Mouse (Mus musculus): Measurements from ENCODE around the gene Rusc1. TPM values are rescaled to one million over a fixed set of nuclear protein-coding genes. Genes with fewer than 3 reads are reported as not detected.

Rusc1 gene
- polyA plus RNA-seq, 1 experiment from 2014 or later, result 90.1 TPM

GRCm38 (mm10) chr3:89101812-89102494 lies 8.8 kb upstream of the Rusc1 start, which contains the start of gene Fdps:
Fdps (minus strand) TSS chr3:89101959.
- Histone ChIP-seq H3K4me2 (ENCODE audit: low read length) (peak within 1 kb of the TSS; percentile 90), H3K4me3 (replicated peaks; ENCODE audit: low read depth, low read length) (peak within 1 kb of the TSS; percentile 66), H3K9me3 (ENCODE audit: control insufficient read depth, low read length) (no peaks in the 10 kb centered on the region), H3K4me1 (ENCODE audit: control insufficient read depth, insufficient read depth, low read length) (peaks cover 24% of the 10 kb centered on the region), H3K27me3 (ENCODE audit: control insufficient read depth, insufficient read depth, low read length) (no peaks in the 10 kb centered on the region), H3K27ac (replicated peaks; ENCODE audit: low read depth, low read length) (peak within 1 kb of the TSS; percentile 73), H3K36me3 (ENCODE audit: control insufficient read depth, insufficient read depth, low read length) (peaks cover 28% of the 10 kb centered on the region), H3K9ac (replicated peaks; ENCODE audit: low read length) (peak within 1 kb of the TSS; percentile 62)
- DNase-seq (peak; percentile 99), ATAC-seq (ENCODE audit: low FRiP score, low TSS enrichment) (peak; percentile 99)
- WGBS, result under 1% methylated on average over 26 of the region's 26 CpGs

GRCm38 (mm10) chr3:89101459-89101811 lies 8.3 kb upstream of the Rusc1 start:
- Histone ChIP-seq H3K27me3 (ENCODE audit: control insufficient read depth, insufficient read depth, low read length) (no peaks in the 10 kb centered on the region), H3K9ac (replicated peaks; ENCODE audit: low read length) (peak overlapping the region; percentile 62), H3K4me3 (replicated peaks; ENCODE audit: low read depth, low read length) (peak overlapping the region; percentile 66), H3K9me3 (ENCODE audit: control insufficient read depth, low read length) (no peaks in the 10 kb centered on the region), H3K4me2 (ENCODE audit: low read length) (peak overlapping the region; percentile 90), H3K27ac (replicated peaks; ENCODE audit: low read depth, low read length) (peak overlapping the region; percentile 56), H3K36me3 (ENCODE audit: control insufficient read depth, insufficient read depth, low read length) (peaks cover 33% of the 10 kb centered on the region), H3K4me1 (ENCODE audit: control insufficient read depth, insufficient read depth, low read length) (peaks cover 24% of the 10 kb centered on the region)
- no peak for DNase-seq
- WGBS, result under 1% methylated on average over 19 of the region's 19 CpGs
- ATAC-seq (ENCODE audit: low FRiP score, low TSS enrichment), result peak; percentile 38

- peak within 1 kb of the TSS; percentile 62 for H3K9ac ChIP-seq (replicated peaks; ENCODE audit: low read length)
- peak within 1 kb of the TSS; percentile 66 for H3K4me3 ChIP-seq (replicated peaks; ENCODE audit: low read depth, low read length)
- H3K27me3 ChIP-seq (ENCODE audit: control insufficient read depth, insufficient read depth, low read length), result no peaks in the 10 kb centered on the region
- peak within 1 kb of the TSS; percentile 90 for H3K4me2 ChIP-seq (ENCODE audit: low read length)
- no peaks in the 10 kb centered on the region for H3K9me3 ChIP-seq (ENCODE audit: control insufficient read depth, low read length)
- peak within 1 kb of the TSS; percentile 73 for H3K27ac ChIP-seq (replicated peaks; ENCODE audit: low read depth, low read length)
- no peak for ATAC-seq (ENCODE audit: low FRiP score, low TSS enrichment)
- WGBS, result 38% methylated on average over 7 of the region's 7 CpGs
- H3K4me1 ChIP-seq (ENCODE audit: control insufficient read depth, insufficient read depth, low read length), result peaks cover 24% of the 10 kb centered on the region
- peaks cover 40% of the 10 kb centered on the region for H3K36me3 ChIP-seq (ENCODE audit: control insufficient read depth, insufficient read depth, low read length)
- no peak for DNase-seq
Measured at GRCm38 (mm10) chr3:89100811-89101210, 7.7 kb upstream of the Rusc1 start, which contains the start of gene Gm43738. Gm43738 (minus strand) TSS chr3:89101099.

GRCm38 (mm10) chr3:89094021-89094420 lies 910 bp upstream of the Rusc1 start:
- Histone ChIP-seq H3K27me3 (ENCODE audit: control insufficient read depth, insufficient read depth, low read length) (no peaks in the 10 kb centered on the region), H3K9me3 (ENCODE audit: control insufficient read depth, low read length) (no peaks in the 10 kb centered on the region), H3K27ac (replicated peaks; ENCODE audit: low read depth, low read length) (no peak overlapping the region), H3K4me1 (ENCODE audit: control insufficient read depth, insufficient read depth, low read length) (peaks cover 16% of the 10 kb centered on the region; the same call in 1 of the 2 replicates), H3K9ac (replicated peaks; ENCODE audit: low read length) (no peak overlapping the region), H3K4me2 (ENCODE audit: low read length) (no peak overlapping the region), H3K36me3 (ENCODE audit: control insufficient read depth, insufficient read depth, low read length) (peaks cover 55% of the 10 kb centered on the region), H3K4me3 (replicated peaks; ENCODE audit: low read depth, low read length) (no peak overlapping the region)
- DNase-seq, result no peak
- WGBS, result 88% methylated on average over 10 of the region's 10 CpGs
- ATAC-seq (ENCODE audit: low FRiP score, low TSS enrichment), result no peak

- H3K4me2 ChIP-seq (ENCODE audit: low read length), result peak overlapping the region; percentile 80
- 16% methylated on average over 11 of the region's 11 CpGs for WGBS
- peak overlapping the region; percentile 83 for H3K27ac ChIP-seq (replicated peaks; ENCODE audit: low read depth, low read length)
- peak overlapping the region; percentile 84 for H3K9ac ChIP-seq (replicated peaks; ENCODE audit: low read length)
- no peaks in the 10 kb centered on the region for H3K9me3 ChIP-seq (ENCODE audit: control insufficient read depth, low read length)
- H3K36me3 ChIP-seq (ENCODE audit: control insufficient read depth, insufficient read depth, low read length), result peaks cover 57% of the 10 kb centered on the region
- peak overlapping the region; percentile 68 for H3K4me3 ChIP-seq (replicated peaks; ENCODE audit: low read depth, low read length)
- H3K27me3 ChIP-seq (ENCODE audit: control insufficient read depth, insufficient read depth, low read length), result 0 out of 2 replicates have a peak, but pooled peaks cover 4% of the 10 kb centered on the region
- peaks cover 16% of the 10 kb centered on the region; the same call in 1 of the 2 replicates for H3K4me1 ChIP-seq (ENCODE audit: control insufficient read depth, insufficient read depth, low read length)
- DNase-seq, result peak; percentile 17
- ATAC-seq (ENCODE audit: low FRiP score, low TSS enrichment), result peak; percentile 13; the same call in 1 of the 2 replicates
Measured at GRCm38 (mm10) chr3:89092509-89093090, 511 bp downstream of the Rusc1 start.

- H3K36me3 ChIP-seq (ENCODE audit: control insufficient read depth, insufficient read depth, low read length), result peaks cover 57% of the 10 kb centered on the region
- no peaks in the 10 kb centered on the region for H3K9me3 ChIP-seq (ENCODE audit: control insufficient read depth, low read length)
- H3K4me3 ChIP-seq (replicated peaks; ENCODE audit: low read depth, low read length), result peak overlapping the region; percentile 68
- 8% methylated on average over 20 of the region's 20 CpGs for WGBS
- no peak for DNase-seq
- H3K27ac ChIP-seq (replicated peaks; ENCODE audit: low read depth, low read length), result peak overlapping the region; percentile 52
- H3K4me1 ChIP-seq (ENCODE audit: control insufficient read depth, insufficient read depth, low read length), result peaks cover 16% of the 10 kb centered on the region; the same call in 1 of the 2 replicates
- 0 out of 2 replicates have a peak, but pooled peaks cover 4% of the 10 kb centered on the region for H3K27me3 ChIP-seq (ENCODE audit: control insufficient read depth, insufficient read depth, low read length)
- peak overlapping the region; percentile 80 for H3K4me2 ChIP-seq (ENCODE audit: low read length)
- ATAC-seq (ENCODE audit: low FRiP score, low TSS enrichment), result no peak
- peak overlapping the region; percentile 84 for H3K9ac ChIP-seq (replicated peaks; ENCODE audit: low read length)
Measured at GRCm38 (mm10) chr3:89091811-89092508, 1.2 kb downstream of the Rusc1 start.

- Histone ChIP-seq H3K27ac (replicated peaks; ENCODE audit: low read depth, low read length) (peak overlapping the region; percentile 56), H3K4me2 (ENCODE audit: low read length) (peak overlapping the region; percentile 80), H3K27me3 (ENCODE audit: control insufficient read depth, insufficient read depth, low read length) (0 out of 2 replicates have a peak, but pooled peaks cover 4% of the 10 kb centered on the region), H3K9me3 (ENCODE audit: control insufficient read depth, low read length) (no peaks in the 10 kb centered on the region), H3K9ac (replicated peaks; ENCODE audit: low read length) (peak overlapping the region; percentile 84), H3K4me3 (replicated peaks; ENCODE audit: low read depth, low read length) (peak overlapping the region; percentile 68), H3K4me1 (ENCODE audit: control insufficient read depth, insufficient read depth, low read length) (peaks cover 16% of the 10 kb centered on the region; the same call in 1 of the 2 replicates), H3K36me3 (ENCODE audit: control insufficient read depth, insufficient read depth, low read length) (peaks cover 56% of the 10 kb centered on the region)
- under 1% methylated on average over 72 of the region's 74 CpGs for WGBS
- DNase-seq, result peak; percentile 87
- peak; percentile 39 for ATAC-seq (ENCODE audit: low FRiP score, low TSS enrichment)
Measured at GRCm38 (mm10) chr3:89090694-89091655, 2.1 kb downstream of the Rusc1 start.

All from midbrain, embryonic 14.5 days (tissue).